Mouse (Mus musculus): ENCODE results near the gene Olfr588-ps1.
A peak's percentile ranks its signal among the peaks of the same experiment; 100 is the strongest.
"Not testable (repeated sequence)": the region's sequence is repeated elsewhere in the genome, so short reads cannot be mapped to it uniquely, and the experiment has no call there.

Olfr588-ps1 gene

GRCm38 (mm10) chr7:103140579-103140978 is at the start of gene Olfr588-ps1:
Gene Olfr588-ps1 (plus strand): TSS chr7:103140879.
- DNase-seq = no peak

- no peak for DNase-seq
Measured at GRCm38 (mm10) chr7:103097420-103097819, 43.3 kb upstream of the Olfr588-ps1 start, which contains the start of gene Olfr585. Gene Olfr585 (plus strand): TSS chr7:103097720.

- DNase-seq = peak; percentile 3 to 7
Measured at GRCm38 (mm10) chr7:103119406-103119805, 21.3 kb upstream of the Olfr588-ps1 start.

GRCm38 (mm10) chr7:103125538-103125937 is 15.1 kb upstream of the Olfr588-ps1 start, which contains the start of gene Olfr586:
Gene Olfr586 (minus strand): TSS chr7:103125638.
- DNase-seq = no peak

- no peak for DNase-seq
Measured at GRCm38 (mm10) chr7:103156256-103156655, 15.6 kb downstream of the Olfr588-ps1 start, which contains the start of gene Olfr589. Gene Olfr589 (minus strand): TSS chr7:103156356.

GRCm38 (mm10) chr7:103169697-103170096 is 29.0 kb downstream of the Olfr588-ps1 start:
- no peak for DNase-seq

- DNase-seq = no peak
Measured at GRCm38 (mm10) chr7:103178240-103178639, 37.6 kb downstream of the Olfr588-ps1 start, which contains the start of gene Olfr591. Gene Olfr591 (minus strand): TSS chr7:103178340.

- not testable (repeated sequence) for DNase-seq
Measured at GRCm38 (mm10) chr7:103184503-103184902, 43.8 kb downstream of the Olfr588-ps1 start, which contains the start of gene Olfr592. Gene Olfr592 (plus strand): TSS chr7:103184803.
